Mouse (Mus musculus) spleen, adult 2 months (tissue): ENCODE results near the gene Gm20517.

Experiments used
- CTCF ChIP-seq: fragments of 200-500 bp; IDR thresholded peaks from 2 replicates; pipeline ENCODE4 v1.5.1; 2011; ENCODE audit warnings: mild to moderate bottlenecking, inconsistent platforms; ENCODE audit not compliant: insufficient read depth, insufficient read length, insufficient replicate concordance; ENCODE audit errors: extremely low read depth
- POLR2A ChIP-seq: fragments of 200-500 bp; IDR thresholded peaks from 2 replicates; pipeline ENCODE4 v1.6.1; 2011; ENCODE audit warnings: low read depth, low read length, inconsistent platforms

- no peak for TF ChIP-seq CTCF
- TF ChIP-seq POLR2A = no peak
Observed at GRCm38 (mm10) chr17:47658741-47659243, 47.4 kb downstream of the Gm20517 start.
